8 mouse cellular contexts compared by ENCODE assay signal in the genomic region with DNA sequence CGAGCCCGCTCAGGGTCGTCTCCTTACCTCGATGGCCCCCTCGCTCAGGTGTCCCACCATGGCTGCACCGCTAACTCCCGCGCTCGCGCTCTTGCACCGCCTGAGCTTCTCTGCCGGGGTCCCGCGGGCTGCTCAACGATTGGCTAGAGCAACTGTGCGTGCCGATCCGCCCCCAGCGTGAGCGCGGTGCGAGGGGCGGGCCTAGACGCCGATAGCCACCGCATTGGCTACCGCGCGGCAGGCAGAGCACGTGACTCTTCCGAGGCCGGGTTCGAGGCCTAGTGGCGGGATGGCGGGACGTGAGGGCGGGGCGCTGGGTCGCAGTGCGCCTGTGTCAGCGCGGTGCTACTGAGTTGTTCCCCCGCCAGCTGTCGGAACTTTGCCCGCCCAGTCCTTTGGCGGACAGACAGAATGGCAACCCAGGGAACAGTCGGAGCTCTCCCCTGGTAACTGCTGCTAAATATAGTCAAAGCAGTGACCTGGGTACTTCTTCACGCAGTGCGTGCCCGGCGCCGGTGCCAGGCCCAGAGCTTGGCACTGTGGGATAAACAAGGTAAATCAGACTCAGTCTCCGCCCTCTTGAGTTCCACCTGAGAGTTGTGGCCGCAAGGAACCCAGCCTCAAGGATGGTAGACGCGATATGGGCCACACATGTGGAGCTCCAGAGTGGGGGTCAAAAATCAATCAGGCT. TPM values are rescaled to one million over a fixed set of nuclear protein-coding genes. Genes with fewer than 3 reads are reported as not detected.
A peak's percentile ranks its signal among the peaks of the same experiment; 100 is the strongest.
DNase-seq lines count a peak whose midpoint lies in the region; ATAC-seq and TF ChIP-seq lines count a peak whose summit lies in the region.

A gene (minus strand): TSS at position 126 of the 691 bp plus-strand sequence.
A gene (plus strand): TSS at position 235 of the 691 bp plus-strand sequence.

- peaks cover 15% of the 10 kb centered on the region for H3K36me3 ChIP-seq in megakaryocyte, embryonic 14.5 days (replicated peaks; ENCODE audit: low read length)

- peak within 1 kb of the TSS; percentile 59 for H3K4me3 ChIP-seq in cortical plate, adult 2 months (ENCODE audit: insufficient read depth, low read length)
- peak within 1 kb of the TSS; percentile 97 for H3K4me3 ChIP-seq in megakaryocyte, embryonic 14.5 days (replicated peaks)

- no peak for TF ChIP-seq CTCF in cortical plate, adult 2 months (IDR thresholded peaks at IDR 0.05; ENCODE audit: extremely low read depth, insufficient read depth, low read length)

- H3K27me3 ChIP-seq in megakaryocyte, embryonic 14.5 days (replicated peaks) = no peaks in the 10 kb centered on the region

- peaks cover 2% of the 10 kb centered on the region; the same call in 1 of the 2 replicates for H3K4me1 ChIP-seq in cortical plate, adult 2 months (ENCODE audit: control insufficient read depth, insufficient read depth, low read length)
- peaks cover 65% of the 10 kb centered on the region for H3K4me1 ChIP-seq in megakaryocyte, embryonic 14.5 days

- H3K27ac ChIP-seq in cortical plate, adult 2 months (ENCODE audit: insufficient read depth, low read length) = no peak within 1 kb of the TSS

- no peaks in the 10 kb centered on the region for H3K9me3 ChIP-seq in megakaryocyte, embryonic 14.5 days

- TF ChIP-seq POLR2A in cortical plate, adult 2 months (IDR thresholded peaks at IDR 0.05; ENCODE audit: extremely low read depth, insufficient read depth, low read length) = peak; percentile 23; the same call in 1 of the 2 replicates

- peak; percentile 96 for ATAC-seq in activated CD4-positive, CD25-positive, alpha-beta regulatory T cell, adult 4 months

- DNase-seq in gastrocnemius, adult 8-10 months (ENCODE audit: low spot score in 2 of 2) = peak; percentile 92 to 97
- peak; percentile 56 for DNase-seq in hindlimb bud, embryonic 11.5 days (ENCODE audit: extremely low spot score, low read depth, low spot score)
- peak; percentile 78 to 94 for DNase-seq in left cerebral cortex, adult 8-10 months (ENCODE audit: low spot score in 2 of 2)
- peak; percentile 97 for DNase-seq in right cerebral cortex, postnatal 10 days (ENCODE audit: low spot score in 2 of 2)
- peak; percentile 90 for DNase-seq in urinary bladder, postnatal 25 days (ENCODE audit: low spot score)

RNA-seq across cellular contexts. Expression of the first gene that starts in this region (rescaled TPM):
- 100 to 1,000 TPM; 209 to 263 TPM for polyA plus RNA-seq in activated CD4-positive, CD25-positive, alpha-beta regulatory T cell, adult 4 months (2017; shearing (Covaris generic))
- 31.6 and 36.1 TPM in 2 replicates for polyA plus RNA-seq in cortical plate, adult 2 months (2012; rRNA removed)
- 10 to 100 TPM; 67.0 to 73.3 (median 70.6) TPM for total RNA-seq in gastrocnemius, adult 8-10 months (2022)
- total RNA-seq in left cerebral cortex, adult 8-10 months (2022) = 10 to 100 TPM; 47.5 to 51.4 (median 50.2) TPM
- 10.0 and 11.0 TPM in 2 replicates for polyA plus RNA-seq in megakaryocyte, embryonic 14.5 days (2012; ENCODE audit: insufficient read depth, low replicate concordance)

RNA-seq across cellular contexts. Expression of the second gene that starts in this region (rescaled TPM):
- 10 to 100 TPM; 14.0 to 18.7 TPM for polyA plus RNA-seq in activated CD4-positive, CD25-positive, alpha-beta regulatory T cell, adult 4 months (2017; shearing (Covaris generic))
- polyA plus RNA-seq in cortical plate, adult 2 months (2012; rRNA removed) = 9.5 and 10.0 TPM in 2 replicates
- 1 to 10 TPM; 4.0 to 5.4 (median 4.7) TPM for total RNA-seq in gastrocnemius, adult 8-10 months (2022)
- total RNA-seq in left cerebral cortex, adult 8-10 months (2022) = 10 to 100 TPM; 13.9 to 22.5 (median 18.1) TPM
- polyA plus RNA-seq in megakaryocyte, embryonic 14.5 days (2012; ENCODE audit: insufficient read depth, low replicate concordance) = 0.43 and 1.8 TPM in 2 replicates
